Mouse (Mus musculus) heart, postnatal 4 days (tissue): ENCODE measurements at regions not wholly inside any gene's neighbourhood (a gene's known extent, or its start where the extent isn't known, plus 50 kb on each side); places are given as distances from the start of the nearest gene placed in this dataset.
A peak's percentile ranks its signal among the peaks of the same experiment; 100 is the strongest.

Source experiments
- DNase-seq: peaks from one replicate; pipeline ENCODE4 v3.0.0; 2021

GRCm38 (mm10) chr15:29199988-29200387 is 972.4 kb upstream of the Ctnnd2 start:
- DNase-seq, result no peak

GRCm38 (mm10) chr15:29223667-29224066 is 948.7 kb upstream of the Ctnnd2 start:
- DNase-seq, result no peak

- DNase-seq, result no peak
These were observed 945.5 kb upstream of the Ctnnd2 start for GRCm38 (mm10) chr15:29226889-29227288.

GRCm38 (mm10) chr15:29234635-29235034 is 937.8 kb upstream of the Ctnnd2 start:
- no peak for DNase-seq

- peak; percentile 20 for DNase-seq
These were observed 917.2 kb upstream of the Ctnnd2 start for GRCm38 (mm10) chr15:29255152-29255551.

- no peak for DNase-seq
These were observed 905.6 kb upstream of the Ctnnd2 start for GRCm38 (mm10) chr15:29266767-29267166.

GRCm38 (mm10) chr15:29296454-29296853 is 875.9 kb upstream of the Ctnnd2 start:
- DNase-seq, result no peak
